Mouse (Mus musculus): ENCODE data around the gene Bcl2l11.

DNA sequence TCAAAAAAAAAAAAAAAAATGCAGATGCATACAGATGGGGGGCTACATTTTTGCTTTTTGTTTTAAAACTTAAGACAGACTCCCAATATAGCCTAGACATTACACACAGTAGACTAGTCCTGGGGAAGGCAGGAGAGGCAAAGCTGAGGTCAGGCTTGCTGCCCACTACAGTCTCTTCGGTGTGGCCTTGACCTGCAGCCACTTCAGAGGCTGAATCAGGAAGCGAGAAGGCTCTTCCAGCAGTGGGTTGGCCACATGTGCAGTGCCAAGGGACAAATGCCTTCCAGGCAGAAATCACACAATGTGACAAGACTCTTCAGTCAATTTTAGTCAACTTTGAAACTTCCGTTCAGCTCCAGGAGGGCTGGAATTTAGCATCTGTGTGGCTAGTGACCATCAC, 62.6 kb downstream of the Bcl2l11 start:
- TF ChIP-seq CTCF (IDR thresholded peaks at IDR 0.05; ENCODE audit: control insufficient read depth, insufficient read depth, insufficient read length) (no peak), MYOD1 (IDR thresholded peaks at IDR 0.05; ENCODE audit: control insufficient read depth, insufficient read length, low read depth) (no peak), MYOG (IDR thresholded peaks at IDR 0.05; ENCODE audit: control insufficient read depth, extremely low read depth, insufficient read length) (no peak), USF1 (IDR thresholded peaks at IDR 0.05; ENCODE audit: low read depth) (no peak)
